Mouse (Mus musculus) heart, adult 2 months (tissue): ENCODE measurements around the gene Vps37d. TPM values are rescaled to one million over a fixed set of nuclear protein-coding genes. Genes with fewer than 3 reads are reported as not detected.

ENCODE experiments used
- DNase-seq, 2 experiments: peaks; one replicate each; pipeline ENCODE4 v3.0.0; 2021
- H3K27ac ChIP-seq: fragments of 200-600 bp; 2 replicates; pipeline ENCODE4 v1.8.1; 2022
- H3K27me3 ChIP-seq: fragments of 200-500 bp; 2 replicates; pipeline ENCODE4 v1.6.1; 2012; ENCODE audit warnings: mild to moderate bottlenecking, low read length, inconsistent platforms, mixed read lengths; ENCODE audit not compliant: control insufficient read depth, insufficient read depth
- H3K36me3 ChIP-seq: fragments of 200-500 bp; 2 replicates; pipeline ENCODE4 v1.6.1; 2012; ENCODE audit warnings: low read length, inconsistent platforms; ENCODE audit not compliant: control insufficient read depth, insufficient read depth
- H3K4me1 ChIP-seq: fragments of 200-500 bp; 2 replicates; pipeline ENCODE4 v1.6.1; 2011; ENCODE audit warnings: low read length; ENCODE audit not compliant: control insufficient read depth, insufficient read depth
- H3K4me3 ChIP-seq: fragments of 200-600 bp; 2 replicates; pipeline ENCODE4 v1.8.1; 2022
- H3K79me2 ChIP-seq: fragments of 200-500 bp; replicated peaks from 2 replicates; pipeline ENCODE4 v1.6.1; 2012; ENCODE audit warnings: mild to moderate bottlenecking, inconsistent platforms, low read length, moderate library complexity, mixed read lengths; ENCODE audit not compliant: control insufficient read depth, insufficient read depth
- H3K9ac ChIP-seq: fragments of 200-500 bp; 2 replicates; pipeline ENCODE4 v1.6.1; 2012; ENCODE audit warnings: low read depth, mild to moderate bottlenecking, control low read depth, inconsistent platforms, low read length, mixed read lengths
- CTCF ChIP-seq: fragments of 200-600 bp; IDR thresholded peaks from 2 replicates; pipeline ENCODE4 v1.8.1; 2022; ENCODE audit warnings: antibody characterized with exemption, mild to moderate bottlenecking, moderate library complexity
- EP300 ChIP-seq: fragments of 200-500 bp; IDR thresholded peaks from 2 replicates; pipeline ENCODE4 v1.6.1; 2011; ENCODE audit warnings: low read depth, low read length, control low read depth; ENCODE audit not compliant: insufficient read depth
- POLR2A ChIP-seq: fragments of 200-500 bp; IDR thresholded peaks from 2 replicates; pipeline ENCODE4 v1.6.1; 2011; ENCODE audit warnings: mild to moderate bottlenecking, low read depth, low read length, control low read depth; ENCODE audit not compliant: insufficient read depth
- WGBS: fragments of 180-500 bp; shearing (Covaris S2); methylation state at CpG from one replicate; pipeline ENCODE4 v1.1.7; 2018; 5-methylcytosine and 5-hydroxymethylcytosine counted together
- intact Hi-C: fragments of 180-260 bp; cut with DNase I; formaldehyde crosslinking; loops from one replicate; pipeline ENCODE4 v1.15.1; 2025
- polyA plus RNA-seq: library from polyadenylated mRNA; depleted of rRNA; stranded (reverse); fragments of >200 nt; gene quantifications from 2 replicates; pipeline ENCODE4 v1.2.3, GENCODE M21; 2012
- total RNA-seq, 2 experiments: library from RNA; stranded (reverse); gene quantifications; 2 replicates each; pipeline ENCODE4 v1.2.3; 2021

Vps37d gene
- total and polyA plus RNA-seq, 3 experiments, result 0.52 to 0.72 (median 0.57) TPM

DNA sequence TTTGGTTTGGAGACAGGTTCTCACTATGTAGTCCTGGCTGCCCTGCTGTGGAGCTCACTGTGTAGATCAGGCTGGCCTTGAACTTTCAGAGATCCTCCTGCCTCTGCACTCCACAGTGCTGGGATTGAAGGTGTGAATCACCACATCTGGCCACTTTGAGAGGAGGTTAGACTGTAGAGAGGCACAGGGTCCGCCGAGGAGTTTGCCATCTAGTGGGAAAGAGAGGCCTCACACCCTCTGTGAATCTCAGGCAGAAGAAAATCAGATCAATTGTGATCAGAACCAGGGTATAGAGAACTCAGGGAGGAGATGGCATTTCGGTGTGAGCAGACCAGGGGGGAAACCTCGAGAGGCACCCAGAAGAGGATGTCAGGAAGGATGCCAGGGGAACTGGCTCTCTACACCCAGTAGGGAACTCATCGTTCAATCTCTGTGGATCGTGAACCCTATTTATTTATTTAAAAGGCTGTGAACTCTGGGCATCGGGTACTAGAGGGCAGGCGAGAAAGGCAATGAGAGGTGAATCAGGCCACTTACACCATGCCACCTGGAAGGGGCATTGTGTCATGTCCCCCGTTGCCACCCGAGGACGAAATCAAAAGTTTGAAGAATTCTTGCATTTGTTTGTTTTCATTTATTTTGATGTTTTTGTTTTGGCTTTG, 26.1 kb upstream of the Vps37d start:
- no peak for DNase-seq

DNA sequence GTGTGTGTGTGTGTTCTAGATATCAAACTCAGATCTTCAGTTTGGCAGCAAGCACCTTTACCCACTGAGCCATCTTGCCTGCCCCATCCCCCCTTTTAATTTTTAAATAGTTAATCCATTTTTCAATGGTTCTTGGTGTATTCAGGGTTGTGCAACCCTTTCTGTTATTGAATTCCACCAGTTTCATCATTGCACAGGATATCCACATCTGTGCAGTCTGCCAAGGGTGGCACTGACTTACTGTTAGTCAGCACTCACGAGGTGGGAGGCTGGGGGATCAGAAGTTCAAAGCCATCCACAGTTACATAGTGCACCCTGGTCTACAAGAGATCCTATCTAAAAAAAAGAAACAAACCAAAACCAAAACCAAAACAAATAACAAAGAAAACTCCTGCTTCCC, 22.9 kb upstream of the Vps37d start:
- TF ChIP-seq POLR2A (no peak), EP300 (no peak), CTCF (no peak)
- H3K4me3 ChIP-seq, result no peak overlapping the region
- intact Hi-C loops, result no loop called here
- H3K4me1 ChIP-seq, result no peaks in the 10 kb centered on the region
- peaks cover 2% of the 10 kb centered on the region for H3K27me3 ChIP-seq
- H3K9ac ChIP-seq, result no peak overlapping the region
- H3K79me2 ChIP-seq, result no peaks in the 10 kb centered on the region
- H3K36me3 ChIP-seq, result no peaks in the 10 kb centered on the region
- no peak for DNase-seq
- H3K27ac ChIP-seq, result no peak overlapping the region
- 38% methylated on average over 1 of the region's 1 CpGs for WGBS

More for the DNA sequence above, 26.1 kb upstream of the Vps37d start:
- H3K4me1 ChIP-seq, result no peaks in the 10 kb centered on the region
- TF ChIP-seq POLR2A (no peak), CTCF (peak; percentile 64)
- no peaks in the 10 kb centered on the region for H3K27me3 ChIP-seq
- H3K79me2 ChIP-seq, result no peaks in the 10 kb centered on the region
- H3K9ac ChIP-seq, result no peak overlapping the region
- no peak overlapping the region for H3K27ac ChIP-seq
- no peak overlapping the region for H3K4me3 ChIP-seq
- H3K36me3 ChIP-seq, result no peaks in the 10 kb centered on the region
- 61% methylated on average over 11 of the region's 11 CpGs for WGBS
- intact Hi-C loops, result no loop called here

- Histone ChIP-seq H3K4me3 (no peak within 1 kb of the TSS), H3K27me3 (peaks cover 10% of the 10 kb centered on the region; the same call in 1 of the 2 replicates), H3K36me3 (no peaks in the 10 kb centered on the region), H3K27ac (no peak within 1 kb of the TSS), H3K9ac (no peak within 1 kb of the TSS), H3K4me1 (no peaks in the 10 kb centered on the region), H3K79me2 (no peaks in the 10 kb centered on the region)
- no peak for DNase-seq
- TF ChIP-seq POLR2A (no peak), CTCF (no peak), EP300 (no peak)
- intact Hi-C loops, result no loop called here
- WGBS, result 6% methylated on average over 39 of the region's 39 CpGs
These were observed 11.6 kb upstream of the Vps37d start, which contains the start of gene Mlxipl for GRCm38 (mm10) chr5:135089653-135090052. TSS of gene Mlxipl (plus strand) at chr5:135089890.

- no peak overlapping the region for H3K27ac ChIP-seq
- H3K9ac ChIP-seq, result no peak overlapping the region
- no peak for TF ChIP-seq POLR2A
- no peak for TF ChIP-seq CTCF
- no peak for TF ChIP-seq EP300
- H3K79me2 ChIP-seq, result no peaks in the 10 kb centered on the region
- H3K4me1 ChIP-seq, result no peaks in the 10 kb centered on the region
- DNase-seq, result no peak
- H3K4me3 ChIP-seq, result no peak overlapping the region
- H3K27me3 ChIP-seq, result peaks cover 10% of the 10 kb centered on the region; the same call in 1 of the 2 replicates
- intact Hi-C loops, result no loop called here
- no peaks in the 10 kb centered on the region for H3K36me3 ChIP-seq
- WGBS, result 44% methylated on average over 4 of the region's 4 CpGs
These were observed 8.8 kb upstream of the Vps37d start for GRCm38 (mm10) chr5:135086871-135087270.

GRCm38 (mm10) chr5:135080539-135080938, 2.5 kb upstream of the Vps37d start:
- Histone ChIP-seq H3K27ac (no peak overlapping the region), H3K4me1 (no peaks in the 10 kb centered on the region), H3K79me2 (no peaks in the 10 kb centered on the region), H3K36me3 (no peaks in the 10 kb centered on the region), H3K9ac (no peak overlapping the region), H3K4me3 (no peak overlapping the region), H3K27me3 (no peaks in the 10 kb centered on the region)
- no peak for DNase-seq
- 83% methylated on average over 5 of the region's 5 CpGs for WGBS
- intact Hi-C loops, result no loop called here
- no peak for TF ChIP-seq POLR2A
- no peak for TF ChIP-seq CTCF
- TF ChIP-seq EP300, result no peak

GRCm38 (mm10) chr5:135079578-135079977, 1.5 kb upstream of the Vps37d start:
- Histone ChIP-seq H3K79me2 (no peaks in the 10 kb centered on the region), H3K4me1 (no peaks in the 10 kb centered on the region), H3K9ac (no peak overlapping the region), H3K36me3 (no peaks in the 10 kb centered on the region), H3K4me3 (no peak overlapping the region), H3K27ac (no peak overlapping the region), H3K27me3 (no peaks in the 10 kb centered on the region)
- DNase-seq, result no peak
- intact Hi-C loops, result no loop called here
- TF ChIP-seq CTCF, result no peak
- no peak for TF ChIP-seq EP300
- TF ChIP-seq POLR2A, result no peak
- 84% methylated on average over 2 of the region's 2 CpGs for WGBS
